Mouse (Mus musculus) heart, embryonic 14.5 days (tissue): ENCODE data around the gene Pimreg. TPM values are rescaled to one million over a fixed set of nuclear protein-coding genes. Genes with fewer than 3 reads are reported as not detected.

Experiments
- ATAC-seq: fragments of 200-750 bp; cut with Nextera tagmentation; 2 replicates; pipeline ENCODE4 v1.8.0; 2017; ENCODE audit warnings: low read depth, moderate TSS enrichment; ENCODE audit not compliant: insufficient number of reproducible peaks, insufficient read depth, low FRiP score
- H3K27ac ChIP-seq, 2 experiments: fragments of 200-500 bp in 1 of 2; fragments of 300-500 bp in 1 of 2; sonication (generic) in 1 of 2; replicated peaks in 1 of 2; 2 replicates each; pipeline ENCODE4 v1.5.1; 2012 to 2014; ENCODE audit warnings: low read depth in 2 of 2, low read length in 2 of 2, control low read depth in 1 of 2, mild to moderate bottlenecking in 1 of 2, mixed read lengths in 1 of 2; ENCODE audit not compliant: control insufficient read depth in 1 of 2, insufficient read depth in 1 of 2
- H3K27me3 ChIP-seq: fragments of 300-500 bp; sonication (generic); 2 replicates; pipeline ENCODE4 v1.6.1; 2014; ENCODE audit warnings: mild to moderate bottlenecking, low read length, control low read depth; ENCODE audit not compliant: control insufficient read depth, insufficient read depth
- H3K36me3 ChIP-seq: fragments of 300-500 bp; sonication (generic); 2 replicates; pipeline ENCODE4 v1.6.1; 2014; ENCODE audit warnings: mild to moderate bottlenecking, control low read depth, low read length, mixed read lengths; ENCODE audit not compliant: control insufficient read depth, insufficient read depth
- H3K4me1 ChIP-seq, 2 experiments: fragments of 200-500 bp in 1 of 2; fragments of 300-500 bp in 1 of 2; sonication (generic) in 1 of 2; 2 replicates each; pipeline ENCODE4 v1.6.1; 2012 to 2014; ENCODE audit warnings: low read length in 2 of 2, control low read depth in 1 of 2, mixed read lengths in 1 of 2; ENCODE audit not compliant: control insufficient read depth in 2 of 2, insufficient read depth in 2 of 2
- H3K4me2 ChIP-seq: fragments of 300-500 bp; sonication (generic); 2 replicates; pipeline ENCODE4 v1.6.1; 2014; ENCODE audit warnings: mild to moderate bottlenecking, low read length
- H3K4me3 ChIP-seq, 2 experiments: fragments of 200-500 bp in 1 of 2; fragments of 300-500 bp in 1 of 2; sonication (generic) in 1 of 2; 2 replicates each; pipeline ENCODE4 v1.5.1; 2012 to 2014; ENCODE audit warnings: low read length in 2 of 2, mild to moderate bottlenecking in 2 of 2, control low read depth in 1 of 2, low read depth in 1 of 2, moderate library complexity in 1 of 2; ENCODE audit not compliant: control insufficient read depth in 1 of 2, insufficient read depth in 1 of 2
- H3K9ac ChIP-seq: fragments of 300-500 bp; sonication (generic); 2 replicates; pipeline ENCODE4 v1.6.1; 2014; ENCODE audit warnings: mild to moderate bottlenecking, low read length
- H3K9me3 ChIP-seq: fragments of 300-500 bp; sonication (generic); 2 replicates; pipeline ENCODE4 v1.6.1; 2016; ENCODE audit warnings: low read length, control low read depth; ENCODE audit not compliant: control insufficient read depth
- WGBS: fragments of 180-500 bp; shearing (Covaris S2); extraction: QIAGEN DNeasy Blood & Tissue Kit; methylation state at CpG from one replicate; pipeline ENCODE4 v1.1.7; 2014; 5-methylcytosine and 5-hydroxymethylcytosine counted together
- polyA plus RNA-seq: library from polyadenylated mRNA; unstranded; fragments of >200 nt; fragmentation: Nextera tagmentation; extraction: Ambion mirVana; gene quantifications from 2 replicates; pipeline ENCODE4 v1.2.1, GENCODE M21; 2014

Pimreg gene
- polyA plus RNA-seq, 1 experiment from 2014 or later = 76.4 TPM

GRCm38 (mm10) chr11:72042631-72043030 lies 799 bp downstream of the Pimreg start:
- 0 out of 4 replicates have a peak overlapping the region, but pooled peaks of 1 of the 2 experiments have one; percentile 19 for H3K27ac ChIP-seq
- no peak for ATAC-seq
- WGBS = 2% methylated on average over 14 of the region's 14 CpGs

GRCm38 (mm10) chr11:72044231-72044630 lies 2.4 kb downstream of the Pimreg start:
- peaks cover 24 to 38% of the 10 kb centered on the region in 2 experiments for H3K4me1 ChIP-seq
- H3K4me2 ChIP-seq = peak overlapping the region; percentile 98
- ATAC-seq = no peak
- 81% methylated on average over 3 of the region's 3 CpGs for WGBS
- H3K27me3 ChIP-seq = peaks cover 2% of the 10 kb centered on the region; the same call in 1 of the 2 replicates
- H3K9ac ChIP-seq = no peak overlapping the region; the same call in 1 of the 2 replicates
- H3K36me3 ChIP-seq = peaks cover 32% of the 10 kb centered on the region
- H3K4me3 ChIP-seq = no peak overlapping the region
- H3K27ac ChIP-seq = no peak overlapping the region
- no peaks in the 10 kb centered on the region for H3K9me3 ChIP-seq

More at GRCm38 (mm10) chr11:72042631-72043030, 799 bp downstream of the Pimreg start:
- Histone ChIP-seq H3K36me3 (peaks cover 28% of the 10 kb centered on the region), H3K4me3 (peak overlapping the region; percentile 59 to 74), H3K9ac (peak overlapping the region; percentile 79), H3K4me2 (peak overlapping the region; percentile 98), H3K9me3 (no peaks in the 10 kb centered on the region), H3K27me3 (no peaks in the 10 kb centered on the region), H3K4me1 (peaks cover 25 to 40% of the 10 kb centered on the region in 2 experiments)

GRCm38 (mm10) chr11:72048730-72049129 lies 6.9 kb downstream of the Pimreg start:
- Histone ChIP-seq H3K4me2 (no peak overlapping the region), H3K36me3 (peaks cover 32% of the 10 kb centered on the region), H3K27me3 (peaks cover 33% of the 10 kb centered on the region), H3K4me1 (peaks cover 10 to 20% of the 10 kb centered on the region in 2 experiments; a peak in 3 of 4 replicates), H3K4me3 (no peak overlapping the region), H3K27ac (no peak overlapping the region), H3K9ac (no peak overlapping the region), H3K9me3 (no peaks in the 10 kb centered on the region)
- 68% methylated on average over 6 of the region's 6 CpGs for WGBS
- ATAC-seq = no peak

- Histone ChIP-seq H3K4me1 (peaks cover 6 to 14% of the 10 kb centered on the region in 2 experiments; a peak in 3 of 4 replicates), H3K4me2 (no peak overlapping the region), H3K36me3 (peaks cover 32% of the 10 kb centered on the region), H3K27me3 (peaks cover 36% of the 10 kb centered on the region), H3K9ac (no peak overlapping the region), H3K4me3 (no peak overlapping the region), H3K27ac (no peak overlapping the region), H3K9me3 (no peaks in the 10 kb centered on the region)
- 70% methylated on average over 8 of the region's 8 CpGs for WGBS
- no peak for ATAC-seq
These were observed 7.4 kb downstream of the Pimreg start for GRCm38 (mm10) chr11:72049171-72049759.

GRCm38 (mm10) chr11:72050168-72050894 lies 8.5 kb downstream of the Pimreg start:
- Histone ChIP-seq H3K9me3 (no peaks in the 10 kb centered on the region), H3K27me3 (peaks cover 36% of the 10 kb centered on the region), H3K4me2 (peak overlapping the region; percentile 88), H3K4me1 (peaks cover 6 to 13% of the 10 kb centered on the region in 2 experiments; a peak in 3 of 4 replicates), H3K4me3 (peak overlapping the region; percentile 53), H3K36me3 (peaks cover 25% of the 10 kb centered on the region), H3K27ac (no peak overlapping the region), H3K9ac (peak overlapping the region; percentile 66)
- WGBS = 26% methylated on average over 14 of the region's 14 CpGs
- no peak for ATAC-seq

- Histone ChIP-seq H3K9me3 (no peaks in the 10 kb centered on the region), H3K27ac (no peak overlapping the region), H3K36me3 (peaks cover 17% of the 10 kb centered on the region), H3K9ac (peak overlapping the region; percentile 66), H3K4me1 (peaks cover 6 to 13% of the 10 kb centered on the region in 2 experiments; a peak in 3 of 4 replicates), H3K27me3 (peaks cover 36% of the 10 kb centered on the region), H3K4me2 (peak overlapping the region; percentile 88), H3K4me3 (peak overlapping the region; percentile 53)
- WGBS = 2% methylated on average over 45 of the region's 45 CpGs
- 0 out of 2 replicates have a peak, but pooled peaks have one; percentile 18 for ATAC-seq
These were observed 9.3 kb downstream of the Pimreg start for GRCm38 (mm10) chr11:72050895-72051858.

GRCm38 (mm10) chr11:72052221-72052620 lies 10.4 kb downstream of the Pimreg start:
- H3K4me3 ChIP-seq = no peak overlapping the region
- no peak overlapping the region for H3K4me2 ChIP-seq
- H3K9me3 ChIP-seq = no peaks in the 10 kb centered on the region
- peaks cover 36% of the 10 kb centered on the region for H3K27me3 ChIP-seq
- 63% methylated on average over 3 of the region's 3 CpGs for WGBS
- peaks cover 6 to 13% of the 10 kb centered on the region in 2 experiments; a peak in 3 of 4 replicates for H3K4me1 ChIP-seq
- H3K9ac ChIP-seq = no peak overlapping the region
- H3K36me3 ChIP-seq = peaks cover 6% of the 10 kb centered on the region
- ATAC-seq = no peak
- H3K27ac ChIP-seq = no peak overlapping the region
